Mouse (Mus musculus) thymus, adult 18-20 months (tissue): ENCODE data around the gene Acsl5.

Experiments used
- DNase-seq, 2 experiments: peaks; one replicate each; pipeline ENCODE4 v3.0.0; 2022; ENCODE audit warnings: mixed read lengths in 2 of 2

Gene Acsl5

DNA sequence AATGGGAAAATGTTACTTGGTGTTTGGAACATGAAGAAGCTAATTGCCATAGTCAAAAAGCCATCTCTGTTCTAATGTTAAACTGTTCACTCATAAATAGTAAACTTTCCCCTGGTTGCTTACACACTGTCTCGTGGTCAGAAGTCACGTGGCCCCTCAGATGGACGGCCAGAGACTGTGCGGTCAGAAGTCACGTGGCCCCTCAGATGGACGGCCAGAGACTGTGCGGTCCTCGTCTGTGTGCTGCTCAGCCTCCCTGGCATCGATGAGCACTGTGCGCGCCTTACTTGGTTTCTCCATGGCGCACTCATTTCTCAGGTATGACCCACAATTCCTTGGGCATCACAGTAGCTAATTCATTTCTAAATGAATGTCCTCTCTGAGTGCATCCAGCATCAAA lies 84.7 kb downstream of the Acsl5 start:
- DNase-seq, result no peak

- no peak for DNase-seq
Observed at GRCm38 (mm10) chr19:55337066-55337465, 85.3 kb downstream of the Acsl5 start.

DNA sequence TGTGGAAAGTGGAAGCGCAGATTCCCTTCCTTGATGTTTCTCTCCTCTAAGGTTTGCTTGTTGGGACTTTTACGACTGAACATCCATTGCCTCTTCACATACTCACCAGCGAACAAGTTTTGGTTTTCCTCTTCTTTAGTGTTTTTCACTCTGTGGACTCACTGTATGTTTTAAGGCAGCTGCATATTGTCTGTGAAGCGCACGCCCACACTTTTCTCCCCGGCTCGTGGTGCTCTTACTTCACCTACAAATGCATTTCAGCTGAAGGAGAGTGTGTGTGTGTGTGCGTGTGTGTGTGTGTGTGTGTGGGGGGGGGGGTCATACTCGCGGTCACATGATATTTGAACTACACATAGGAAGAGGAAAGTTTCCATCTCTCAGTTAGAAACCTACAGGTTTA lies 85.9 kb downstream of the Acsl5 start:
- no peak for DNase-seq

DNA sequence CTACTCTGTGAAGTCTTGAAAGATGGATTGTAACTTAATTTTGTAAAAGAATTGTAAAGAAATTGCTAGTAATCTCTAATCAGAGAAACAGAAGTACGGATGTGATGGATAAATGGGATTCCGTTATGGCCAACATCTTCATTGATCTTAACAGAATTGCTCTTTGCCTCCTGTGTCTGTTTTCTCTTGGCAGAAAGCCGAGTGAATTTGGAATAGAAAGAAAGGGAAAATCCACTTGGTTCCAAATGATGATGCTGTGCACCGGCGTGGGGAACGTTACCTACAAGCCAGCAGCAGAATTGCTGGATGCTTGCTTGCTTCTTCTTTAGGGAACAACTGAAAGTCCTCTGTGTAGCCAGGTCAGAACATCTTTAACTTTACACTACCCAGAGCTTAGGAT lies 88.8 kb downstream of the Acsl5 start:
- DNase-seq, result no peak

DNA sequence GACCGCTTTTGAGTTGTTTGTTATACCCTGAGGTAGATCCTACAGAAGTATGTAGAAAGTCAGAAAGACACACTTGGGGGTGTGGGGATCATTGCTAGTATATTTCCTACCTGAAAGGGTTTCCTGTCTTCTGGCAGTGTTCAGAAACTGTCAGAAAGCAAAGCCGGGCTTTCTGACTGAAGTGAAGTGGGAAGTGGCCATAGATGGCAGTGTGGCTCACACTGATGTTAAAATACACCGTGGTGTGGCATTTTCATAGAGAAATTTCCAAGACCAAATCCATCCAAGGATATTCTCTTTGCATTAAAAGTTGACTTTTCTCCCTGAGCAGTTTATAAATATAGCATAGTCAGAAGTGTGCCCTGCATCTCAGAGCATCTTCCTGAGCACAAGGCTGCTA lies 89.6 kb downstream of the Acsl5 start:
- no peak for DNase-seq

DNA sequence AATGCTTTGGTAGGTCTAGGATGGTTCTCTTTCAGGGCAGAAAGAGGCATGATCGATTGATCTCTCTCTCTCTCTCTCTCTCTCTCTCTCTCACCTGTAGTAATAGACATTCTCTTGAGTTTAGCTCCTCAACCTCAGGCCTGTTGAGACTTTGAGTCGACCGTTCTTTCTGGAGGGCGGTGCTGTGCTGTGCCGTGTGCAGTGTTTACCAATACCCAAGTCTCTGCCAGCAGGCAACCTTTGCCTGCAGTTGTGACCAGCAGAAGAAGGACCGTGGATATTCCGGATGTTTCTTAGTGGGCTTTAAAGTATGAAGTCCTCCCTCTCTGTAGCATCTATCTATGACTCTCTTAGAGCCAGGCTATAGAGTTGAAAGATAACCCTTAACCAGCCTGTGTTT lies 90.7 kb downstream of the Acsl5 start:
- no peak for DNase-seq

DNA sequence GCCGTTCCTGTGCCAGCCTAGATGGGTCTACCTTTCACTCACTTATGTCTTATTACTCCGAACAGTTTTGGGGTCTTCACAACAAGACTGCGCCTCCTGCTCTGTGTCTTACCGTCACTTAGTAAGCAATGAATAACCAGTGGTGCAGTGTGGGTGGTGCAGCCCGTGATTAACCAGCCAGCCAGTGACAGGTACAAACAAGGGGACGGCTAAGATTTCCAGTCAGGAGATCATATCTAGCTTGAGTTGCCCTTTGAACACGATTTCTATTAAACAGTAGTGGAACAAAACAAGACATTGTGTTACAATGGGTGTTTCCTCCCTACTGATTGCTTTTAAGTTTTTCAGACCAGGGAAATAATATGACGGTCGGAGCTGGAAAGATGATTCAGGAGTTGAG lies 91.5 kb downstream of the Acsl5 start:
- no peak for DNase-seq
